Mouse (Mus musculus) cerebellum, adult 2 months (tissue): ENCODE results near the gene Mgat1. TPM values are rescaled to one million over a fixed set of nuclear protein-coding genes. Genes with fewer than 3 reads are reported as not detected.
"Not testable (repeated sequence)": the region's sequence is repeated elsewhere in the genome, so short reads cannot be mapped to it uniquely, and the experiment has no call there.

ENCODE experiments used
- DNase-seq, 2 experiments: peaks; one replicate each; pipeline ENCODE4 v3.0.0; 2021
- H3K27ac ChIP-seq: fragments of 200-500 bp; 2 replicates; pipeline ENCODE4 v1.5.1; 2012; ENCODE audit warnings: low read length, control low read depth, inconsistent platforms; ENCODE audit not compliant: insufficient read depth
- H3K27me3 ChIP-seq: fragments of 200-500 bp; 2 replicates; pipeline ENCODE4 v1.6.1; 2012; ENCODE audit warnings: inconsistent platforms, mild to moderate bottlenecking, low read length, moderate library complexity; ENCODE audit not compliant: control insufficient read depth, insufficient read depth
- H3K4me1 ChIP-seq: fragments of 200-500 bp; 2 replicates; pipeline ENCODE4 v1.6.1; 2011; ENCODE audit warnings: low read length; ENCODE audit not compliant: control insufficient read depth, insufficient read depth
- H3K4me3 ChIP-seq: fragments of 200-500 bp; replicated peaks from 2 replicates; pipeline ENCODE3; 2011; ENCODE audit warnings: mild to moderate bottlenecking, low read depth, low read length, control low read depth; ENCODE audit not compliant: insufficient read depth
- CTCF ChIP-seq: fragments of 200-500 bp; IDR thresholded peaks from 2 replicates; pipeline ENCODE4 v1.5.1; 2011; ENCODE audit warnings: low read depth, mild to moderate bottlenecking, control low read depth, low read length, moderate library complexity, borderline replicate concordance; ENCODE audit not compliant: insufficient read depth
- POLR2A ChIP-seq: fragments of 200-500 bp; IDR thresholded peaks from 2 replicates; pipeline ENCODE4 v1.6.1; 2011; ENCODE audit warnings: low read length, control low read depth, borderline replicate concordance; ENCODE audit not compliant: insufficient read depth
- WGBS: fragments of 180-500 bp; shearing (Covaris S2); methylation state at CpG from one replicate; pipeline ENCODE4 v1.1.7; 2018; 5-methylcytosine and 5-hydroxymethylcytosine counted together
- polyA plus RNA-seq: library from polyadenylated mRNA; depleted of rRNA; stranded (reverse); fragments of >200 nt; gene quantifications from 2 replicates; pipeline ENCODE4 v1.2.3, GENCODE M21; 2012

Gene Mgat1
- polyA plus RNA-seq, 1 experiment = 61.2 TPM

DNA sequence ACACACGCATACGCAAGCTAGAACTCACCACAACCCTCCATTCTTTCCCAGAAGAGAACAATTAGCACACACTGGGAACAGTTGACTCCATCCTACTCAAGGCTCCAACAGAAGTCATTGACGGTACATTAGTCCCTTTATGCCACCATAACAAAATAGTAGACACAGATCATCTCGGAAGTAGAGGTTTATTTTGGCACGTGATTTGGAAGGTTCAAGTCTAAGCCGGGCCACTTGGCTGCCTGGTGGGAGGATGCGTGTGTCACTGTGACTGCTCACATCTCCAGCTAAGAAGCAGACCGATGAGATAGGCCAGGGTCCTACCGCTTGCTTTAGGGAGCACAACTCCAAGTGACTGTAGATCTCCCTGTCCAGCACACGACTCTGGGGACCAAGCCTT lies 23.3 kb downstream of the Mgat1 start:
- no peak for TF ChIP-seq POLR2A
- TF ChIP-seq CTCF = no peak
- 36% methylated on average over 10 of the region's 10 CpGs for WGBS
- H3K27me3 ChIP-seq = no peaks in the 10 kb centered on the region
- DNase-seq = no peak
- H3K27ac ChIP-seq = no peak overlapping the region
- H3K4me1 ChIP-seq = 0 out of 2 replicates have a peak, but pooled peaks cover 3% of the 10 kb centered on the region
- H3K4me3 ChIP-seq = no peak overlapping the region

DNA sequence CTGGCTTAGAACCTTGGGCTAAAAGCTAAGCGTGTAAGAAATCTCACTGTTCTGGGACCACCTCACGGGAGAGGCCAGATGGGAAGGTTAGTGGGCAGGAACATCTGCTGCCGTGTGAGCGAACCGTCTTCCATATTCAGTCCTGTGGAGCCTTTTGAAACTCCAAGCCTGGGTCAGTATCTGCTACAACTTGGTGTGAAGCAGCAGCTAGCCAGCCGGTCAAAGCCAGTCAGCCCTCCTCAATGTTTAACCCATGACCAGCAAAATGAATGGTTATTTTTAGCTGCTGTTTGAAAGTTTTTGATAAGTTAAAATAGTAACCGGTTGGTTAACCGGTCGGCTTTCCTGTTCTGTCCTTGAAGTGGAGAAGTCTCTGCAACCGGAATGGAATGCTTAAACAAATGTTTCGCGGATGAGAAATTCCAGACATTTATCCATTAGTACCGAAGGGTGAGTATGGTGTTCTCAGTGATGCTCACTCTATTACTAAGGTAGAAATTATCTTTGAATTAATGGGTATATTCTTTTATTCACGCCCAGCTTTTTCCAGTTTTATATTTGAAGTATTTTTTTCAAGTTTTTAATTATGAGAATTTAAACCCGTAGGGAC lies 24.1 kb downstream of the Mgat1 start:
- H3K27ac ChIP-seq = no peak overlapping the region
- TF ChIP-seq CTCF = no peak
- no peak for TF ChIP-seq POLR2A
- H3K4me1 ChIP-seq = no peaks in the 10 kb centered on the region
- H3K4me3 ChIP-seq = no peak overlapping the region
- DNase-seq = no peak
- WGBS = 45% methylated on average over 15 of the region's 15 CpGs
- no peaks in the 10 kb centered on the region for H3K27me3 ChIP-seq

DNA sequence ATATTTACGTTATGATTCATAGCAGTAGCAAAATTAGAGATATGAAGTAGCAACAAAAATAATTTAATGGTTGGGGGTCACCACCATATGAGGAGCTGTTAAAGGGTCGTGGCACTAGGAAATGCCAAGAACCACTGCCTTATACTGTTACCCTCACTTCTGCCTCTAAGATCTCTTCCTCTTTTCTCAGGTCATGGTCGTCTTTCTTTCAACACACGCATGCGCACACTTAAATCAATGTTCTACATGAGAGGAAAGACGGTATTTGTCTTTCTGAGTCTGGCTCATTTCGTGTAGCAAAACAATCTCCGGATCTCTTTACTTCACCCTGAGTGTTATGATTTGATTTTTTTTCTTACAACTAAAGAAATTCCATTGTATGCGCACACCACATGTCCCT lies 25.8 kb downstream of the Mgat1 start:
- no peak for TF ChIP-seq POLR2A
- TF ChIP-seq CTCF = no peak
- H3K4me1 ChIP-seq = no peaks in the 10 kb centered on the region
- H3K27ac ChIP-seq = no peak overlapping the region
- 95% methylated on average over 9 of the region's 9 CpGs for WGBS
- no peak for DNase-seq
- no peaks in the 10 kb centered on the region for H3K27me3 ChIP-seq
- H3K4me3 ChIP-seq = no peak overlapping the region

DNA sequence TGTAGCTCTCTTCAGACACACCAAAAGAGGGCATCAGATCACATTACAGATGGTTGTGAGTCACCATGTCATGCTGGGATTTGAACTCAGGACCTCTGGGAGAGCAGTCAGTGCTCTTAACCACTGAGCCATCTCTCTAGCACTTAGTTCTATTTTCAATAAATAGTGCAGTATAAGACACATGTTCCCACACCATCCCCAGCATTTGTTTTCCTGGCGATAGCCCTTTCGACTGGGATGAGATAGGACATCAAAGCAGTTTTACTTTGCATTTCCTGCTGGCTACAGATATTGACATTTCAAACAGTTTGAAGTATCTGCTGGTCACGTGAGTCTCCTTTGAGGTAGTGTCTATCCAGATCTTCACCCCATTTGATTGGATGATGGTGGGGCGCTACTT lies 26.4 kb downstream of the Mgat1 start:
- Histone ChIP-seq H3K27me3 (no peaks in the 10 kb centered on the region), H3K4me1 (no peaks in the 10 kb centered on the region), H3K4me3 (no peak overlapping the region), H3K27ac (no peak overlapping the region)
- no peak for DNase-seq
- WGBS = 92% methylated on average over 4 of the region's 4 CpGs
- TF ChIP-seq CTCF = no peak
- TF ChIP-seq POLR2A = no peak

DNA sequence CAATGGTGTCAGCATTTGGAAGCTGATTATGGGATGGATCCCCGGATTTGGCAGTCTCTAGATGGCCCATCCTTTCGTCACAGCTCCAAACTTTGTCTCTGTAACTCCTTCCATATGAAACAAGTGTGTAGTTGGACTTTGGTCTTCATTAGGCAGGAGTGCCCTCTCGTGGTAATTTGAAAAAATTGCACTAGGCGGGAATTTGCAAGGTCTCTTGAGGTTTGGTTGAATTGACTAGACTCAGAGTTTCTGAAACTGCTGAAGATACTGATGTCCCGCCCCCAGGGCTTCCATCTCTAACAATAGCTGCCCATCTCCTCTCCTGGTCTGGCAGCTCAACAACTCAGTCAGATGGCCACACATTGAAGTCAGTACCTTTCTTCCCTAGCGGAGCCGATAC lies 27.3 kb downstream of the Mgat1 start:
- TF ChIP-seq POLR2A (no peak), CTCF (0 out of 2 replicates have a peak, but pooled peaks have one; percentile 12)
- Histone ChIP-seq H3K27me3 (no peaks in the 10 kb centered on the region), H3K4me3 (no peak overlapping the region), H3K27ac (no peak overlapping the region), H3K4me1 (no peaks in the 10 kb centered on the region)
- 27% methylated on average over 7 of the region's 7 CpGs for WGBS
- peak; percentile 32 to 34 for DNase-seq

DNA sequence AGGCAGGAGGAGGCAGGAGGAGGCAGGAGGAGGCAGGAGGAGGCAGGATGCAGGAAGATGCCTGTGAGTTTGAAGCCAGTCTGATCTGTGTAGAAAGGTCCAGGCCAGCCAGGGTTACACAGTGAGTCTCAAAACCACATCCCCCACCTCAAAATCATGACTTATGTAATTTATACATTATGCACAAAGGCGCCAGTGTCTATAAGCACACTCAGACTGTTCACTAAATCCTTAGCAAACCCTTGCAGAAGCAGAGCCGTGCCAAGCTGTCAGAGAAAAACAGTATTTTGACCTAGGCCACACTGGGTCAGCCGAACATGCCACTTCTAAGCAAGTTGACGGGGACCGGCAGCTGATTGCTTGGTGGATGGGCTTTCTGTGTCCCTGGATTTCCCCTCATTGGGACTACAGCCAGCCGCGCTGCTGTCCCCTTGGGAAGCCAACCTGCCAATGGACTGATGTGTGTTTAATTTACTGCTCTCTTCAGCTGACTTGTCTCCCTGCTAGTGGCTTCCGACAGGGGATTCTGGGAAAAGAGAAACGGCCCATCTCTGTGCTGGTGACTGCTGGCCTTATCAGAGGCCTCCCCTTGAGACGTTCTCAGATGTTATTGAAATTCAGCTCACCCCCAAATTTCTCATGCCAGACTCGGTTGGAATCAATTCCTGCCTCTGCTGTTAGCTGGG lies 30.0 kb downstream of the Mgat1 start:
- 26% methylated on average over 11 of the region's 11 CpGs for whole genome bisulfite sequencing
- H3K27me3 ChIP-seq = no peaks in the 10 kb centered on the region
- DNase-seq = no peak
- H3K4me3 ChIP-seq = no peak overlapping the region
- no peaks in the 10 kb centered on the region for H3K4me1 ChIP-seq
- no peak for TF ChIP-seq POLR2A
- no peak for TF ChIP-seq CTCF
- H3K27ac ChIP-seq = no peak overlapping the region

DNA sequence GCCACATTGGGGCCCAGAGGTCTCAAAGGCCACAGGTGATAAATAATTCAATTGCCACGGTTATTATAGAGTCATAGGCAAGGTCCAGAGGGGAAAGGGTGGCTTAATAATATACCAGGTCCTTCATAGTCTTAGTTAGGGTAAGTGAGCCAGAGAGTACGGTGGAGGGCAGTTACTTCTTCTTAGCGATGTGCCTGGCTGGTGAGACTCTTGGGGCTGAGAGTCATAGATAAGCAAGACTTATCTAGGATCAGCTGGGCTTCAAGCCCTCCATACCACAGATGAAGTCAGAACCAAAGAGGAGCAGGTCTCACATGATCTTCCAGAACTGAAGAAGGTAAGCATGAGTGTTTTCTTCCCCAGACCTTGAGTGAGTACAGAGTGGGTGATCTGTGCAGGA lies 34.2 kb downstream of the Mgat1 start, which contains the start of gene Olfr1393:
Olfr1393 (plus strand) TSS at position 83 of the 400 bp plus-strand sequence.
- Histone ChIP-seq H3K27me3 (no peaks in the 10 kb centered on the region), H3K4me1 (no peaks in the 10 kb centered on the region), H3K4me3 (no peak within 1 kb of the TSS), H3K27ac (no peak within 1 kb of the TSS)
- DNase-seq = no peak
- no peak for TF ChIP-seq CTCF
- TF ChIP-seq POLR2A = no peak
- 83% methylated on average over 3 of the region's 3 CpGs for WGBS

DNA sequence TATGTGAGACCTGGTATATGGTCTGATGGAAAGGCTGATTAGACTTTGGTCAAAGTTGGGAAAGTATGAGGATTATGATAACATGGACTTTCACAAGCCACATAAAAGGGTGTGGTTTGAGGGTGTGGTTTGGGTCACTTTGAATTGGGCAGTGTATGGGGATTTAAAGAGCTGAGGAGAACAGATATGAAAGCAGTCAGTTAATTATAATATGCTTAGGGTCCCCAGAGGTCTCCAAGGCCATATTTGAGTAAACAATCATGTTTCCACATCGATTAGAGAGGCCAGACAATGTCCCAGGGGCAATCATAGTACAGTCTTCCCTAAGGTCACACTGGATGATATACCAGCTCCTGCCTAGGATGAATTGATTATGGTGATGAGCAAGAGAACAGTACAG lies 41.0 kb downstream of the Mgat1 start, which contains the start of gene Olfr1392:
Olfr1392 (plus strand) TSS at position 301 of the 400 bp plus-strand sequence.
- not testable (repeated sequence) for H3K27me3 ChIP-seq, H3K27ac ChIP-seq, DNase-seq, H3K4me1 ChIP-seq, H3K4me3 ChIP-seq
- WGBS = 47% methylated on average over 1 of the region's 1 CpGs
